Mouse (Mus musculus) cerebral cortex, adult 2 months (tissue): ENCODE measurements around the gene Fcna.

Experiments used
- WGBS: fragments of 180-500 bp; shearing (Covaris S2); methylation state at CpG from one replicate; pipeline ENCODE4 v1.1.7; 2018; 5-methylcytosine and 5-hydroxymethylcytosine counted together

The Fcna gene

GRCm38 (mm10) chr2:25608671-25609070, 19.2 kb downstream of the Fcna start:
- 56% methylated on average over 10 of the region's 10 CpGs for WGBS

GRCm38 (mm10) chr2:25607761-25608622, 19.8 kb downstream of the Fcna start, which contains the start of gene Rabl6:
Gene Rabl6 (minus strand): TSS chr2:25608521.
- under 1% methylated on average over 80 of the region's 80 CpGs for WGBS

GRCm38 (mm10) chr2:25602526-25602925, 25.3 kb downstream of the Fcna start:
- WGBS = 84% methylated on average over 5 of the region's 5 CpGs

DNA sequence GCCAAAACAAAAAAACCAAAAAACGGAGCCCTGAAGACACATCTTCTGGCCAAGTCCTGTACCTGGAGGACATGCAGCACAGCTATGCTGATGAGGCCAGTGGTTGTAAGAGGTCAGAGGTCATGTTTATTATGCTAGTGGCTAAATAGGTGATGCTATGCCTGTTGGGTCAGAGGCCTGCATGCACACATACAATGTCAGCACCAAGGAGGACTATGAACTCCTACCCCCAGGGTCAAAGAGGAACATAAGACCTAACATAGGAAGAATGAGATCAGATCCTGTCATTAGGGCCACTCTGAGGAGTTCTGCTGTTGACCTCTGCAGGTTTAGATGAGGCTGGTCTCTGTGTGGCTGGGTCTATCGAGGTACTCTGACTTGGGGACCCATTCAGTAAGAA, 27.8 kb downstream of the Fcna start:
- 74% methylated on average over 2 of the region's 2 CpGs for WGBS

GRCm38 (mm10) chr2:25598749-25599148, 29.1 kb downstream of the Fcna start:
- WGBS = 77% methylated on average over 1 of the region's 1 CpGs

DNA sequence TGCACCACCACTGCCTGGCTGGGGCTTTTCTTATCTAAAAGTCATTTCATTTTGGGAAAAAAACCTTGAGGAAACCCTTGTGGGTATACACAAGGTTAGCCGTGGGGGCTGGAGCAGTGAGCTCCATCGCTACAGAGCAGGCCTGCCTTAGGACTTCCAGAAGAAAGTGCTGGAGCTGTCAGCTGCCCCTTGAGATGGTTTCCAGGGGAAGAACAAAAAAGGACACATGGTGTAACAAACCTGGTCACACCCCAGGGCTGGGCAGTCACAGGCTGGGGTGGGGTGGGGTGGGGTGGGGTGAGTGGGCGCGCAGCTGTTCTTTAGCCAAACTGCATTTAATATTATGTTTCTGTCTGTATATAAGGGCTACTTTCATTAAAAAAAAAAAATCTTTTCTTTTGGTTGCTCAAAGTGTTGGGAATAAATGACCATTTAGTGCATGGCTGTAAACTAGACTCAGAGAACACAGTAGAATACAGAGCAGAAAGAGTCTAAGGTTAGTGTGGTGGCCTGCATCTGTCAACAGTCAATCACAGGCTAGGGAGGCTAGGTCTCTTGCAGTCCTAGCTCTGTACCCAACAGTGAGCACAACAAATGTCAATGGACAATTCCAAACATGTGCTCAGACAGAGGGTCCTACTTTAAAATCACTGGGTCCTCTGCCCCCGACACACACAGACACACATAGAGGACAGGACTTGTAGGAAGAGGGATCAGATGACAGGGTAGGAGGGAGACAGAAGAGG, 30.9 kb downstream of the Fcna start:
- 93% methylated on average over 5 of the region's 5 CpGs for WGBS

DNA sequence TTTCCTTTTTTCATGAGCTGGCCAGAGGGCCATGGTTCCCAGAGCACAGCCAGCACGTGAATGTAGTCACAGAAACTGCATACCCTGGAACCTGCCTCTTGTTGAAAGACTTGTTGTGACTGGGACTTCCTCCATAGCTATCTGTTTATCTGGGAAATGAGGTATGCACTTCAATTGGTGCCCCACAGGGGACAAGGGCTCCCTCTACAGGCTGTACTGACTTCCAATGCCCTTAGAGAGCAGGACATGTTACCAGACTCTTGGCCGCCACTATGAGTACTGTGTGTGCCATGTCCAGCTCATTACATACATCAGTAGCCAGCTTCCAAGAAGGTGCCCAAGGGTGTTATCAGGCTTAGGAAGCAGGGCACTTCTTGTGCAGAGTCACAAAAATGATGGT, 36.0 kb downstream of the Fcna start:
- WGBS = 65% methylated on average over 2 of the region's 2 CpGs

DNA sequence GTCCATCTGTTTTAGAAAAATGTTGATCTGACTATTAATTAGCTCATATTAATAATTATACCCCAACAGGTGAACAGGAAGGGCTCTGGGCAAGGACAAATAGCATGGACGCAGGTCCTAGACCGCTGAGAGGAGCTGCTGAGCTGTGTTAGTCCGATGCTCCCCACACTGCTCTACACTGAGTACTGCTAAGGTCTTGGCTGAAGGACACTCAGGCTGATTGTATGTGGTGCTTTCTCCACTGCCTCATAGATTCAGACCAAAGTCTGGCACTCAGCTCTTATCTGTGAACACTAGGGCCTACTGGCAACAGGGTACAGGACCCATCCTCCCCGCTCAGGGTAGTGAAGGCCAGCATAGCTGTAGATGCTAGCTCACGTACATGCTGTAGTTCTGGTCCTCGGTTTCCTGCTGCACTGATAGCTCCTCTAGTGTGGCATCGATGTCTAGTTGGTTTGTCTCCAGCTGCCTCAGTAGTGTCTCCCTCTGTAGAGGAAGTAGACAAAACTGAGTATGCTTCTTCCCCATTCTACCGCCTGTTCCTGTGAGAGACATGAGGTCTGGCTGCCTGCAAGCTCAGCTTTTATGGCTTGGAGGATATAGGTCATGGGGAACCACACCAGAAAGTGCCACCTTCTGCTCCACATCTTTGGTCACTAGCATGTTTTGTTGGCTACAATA, 39.5 kb downstream of the Fcna start:
- 83% methylated on average over 8 of the region's 8 CpGs for WGBS

DNA sequence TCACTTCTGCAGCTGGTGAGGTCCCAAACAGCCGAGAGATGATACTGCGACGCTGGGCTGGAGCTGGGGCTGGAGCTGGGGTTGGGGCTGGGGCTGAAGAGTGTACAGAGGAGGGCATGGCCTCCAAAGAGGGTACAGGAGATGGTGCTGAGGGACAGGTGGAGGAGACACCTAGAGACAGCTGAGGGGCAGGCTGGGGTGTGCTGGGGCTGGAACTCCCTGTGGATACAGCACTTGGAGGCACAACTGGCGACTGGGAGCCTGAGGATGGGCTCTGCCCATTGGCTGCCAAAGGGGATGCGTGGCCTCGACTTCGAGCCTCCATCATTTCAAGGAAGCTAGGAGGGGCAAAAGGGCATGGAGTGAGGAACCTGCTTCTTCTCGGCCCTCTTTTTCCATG, 40.5 kb downstream of the Fcna start:
- WGBS = 92% methylated on average over 8 of the region's 8 CpGs

GRCm38 (mm10) chr2:25585601-25586000, 42.2 kb downstream of the Fcna start:
- 52% methylated on average over 3 of the region's 3 CpGs for WGBS

GRCm38 (mm10) chr2:25584856-25585255, 43.0 kb downstream of the Fcna start:
- WGBS = 59% methylated on average over 4 of the region's 4 CpGs

DNA sequence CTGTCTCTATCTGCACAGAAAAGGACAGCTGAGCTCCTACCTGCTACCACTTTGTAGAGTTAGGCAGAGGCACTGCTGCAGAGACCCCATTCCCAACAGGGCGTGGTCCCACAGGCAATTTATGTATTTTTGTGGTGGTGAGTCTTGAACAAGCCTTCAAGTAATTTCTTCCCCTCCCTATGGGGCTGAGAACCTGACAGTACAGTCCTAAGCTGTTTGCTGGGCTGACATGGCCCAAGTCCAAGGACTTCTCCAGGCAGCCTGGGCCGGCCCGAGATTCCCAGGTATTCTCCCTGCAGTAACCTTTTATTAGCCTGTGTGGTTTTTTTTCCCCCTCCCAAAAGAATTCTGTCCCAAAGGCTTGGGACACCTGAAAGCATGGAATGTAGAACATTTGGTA, 43.7 kb downstream of the Fcna start:
- 84% methylated on average over 3 of the region's 3 CpGs for WGBS

DNA sequence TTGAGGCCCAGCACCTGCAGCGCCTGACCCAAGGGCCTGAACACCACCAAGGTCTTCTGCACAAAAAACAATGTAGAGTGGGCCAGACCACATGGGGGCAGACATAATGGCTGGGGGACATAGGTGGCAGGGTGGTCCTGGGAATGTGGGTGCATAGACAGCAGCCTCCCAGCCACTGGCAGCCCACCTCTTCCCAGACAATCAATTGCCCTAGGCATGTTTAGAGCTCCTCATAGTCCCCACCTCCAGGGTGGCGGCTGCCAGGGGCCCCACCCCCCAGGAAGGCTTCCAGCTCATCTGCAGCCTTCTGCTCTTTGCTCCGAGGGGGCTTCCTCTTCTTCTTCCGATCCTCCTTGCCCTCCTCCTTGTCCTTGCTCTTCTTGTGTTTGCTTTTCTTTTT, 44.3 kb downstream of the Fcna start:
- 50% methylated on average over 4 of the region's 4 CpGs for WGBS

DNA sequence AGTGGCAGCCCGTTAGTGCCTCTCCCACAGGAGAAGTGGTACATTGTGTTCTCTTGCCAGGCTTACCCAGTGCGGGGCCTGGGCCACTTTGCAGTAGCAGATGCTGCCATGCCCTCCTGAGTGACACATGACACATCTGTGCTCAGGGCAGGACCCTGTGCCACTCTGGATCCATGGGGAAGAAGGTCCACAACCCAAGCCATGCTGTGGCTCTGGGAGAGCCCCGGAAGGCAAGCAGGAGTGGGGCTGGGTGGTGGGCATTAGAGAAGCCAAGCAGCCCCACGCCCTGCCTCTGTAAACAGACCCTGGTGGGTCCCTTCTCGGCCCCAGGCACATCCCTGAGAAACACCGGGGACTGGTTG, 44.7 kb downstream of the Fcna start:
- WGBS = 58% methylated on average over 6 of the region's 6 CpGs

- 35% methylated on average over 12 of the region's 12 CpGs for WGBS
Measured at GRCm38 (mm10) chr2:25582466-25583119, 45.2 kb downstream of the Fcna start.

GRCm38 (mm10) chr2:25581901-25582301, 45.9 kb downstream of the Fcna start:
- WGBS = 4% methylated on average over 6 of the region's 6 CpGs

GRCm38 (mm10) chr2:25581294-25581864, 46.5 kb downstream of the Fcna start, which contains the start of gene Ajm1:
Gene Ajm1 (minus strand): TSS chr2:25581757.
- 3% methylated on average over 19 of the region's 19 CpGs for WGBS

DNA sequence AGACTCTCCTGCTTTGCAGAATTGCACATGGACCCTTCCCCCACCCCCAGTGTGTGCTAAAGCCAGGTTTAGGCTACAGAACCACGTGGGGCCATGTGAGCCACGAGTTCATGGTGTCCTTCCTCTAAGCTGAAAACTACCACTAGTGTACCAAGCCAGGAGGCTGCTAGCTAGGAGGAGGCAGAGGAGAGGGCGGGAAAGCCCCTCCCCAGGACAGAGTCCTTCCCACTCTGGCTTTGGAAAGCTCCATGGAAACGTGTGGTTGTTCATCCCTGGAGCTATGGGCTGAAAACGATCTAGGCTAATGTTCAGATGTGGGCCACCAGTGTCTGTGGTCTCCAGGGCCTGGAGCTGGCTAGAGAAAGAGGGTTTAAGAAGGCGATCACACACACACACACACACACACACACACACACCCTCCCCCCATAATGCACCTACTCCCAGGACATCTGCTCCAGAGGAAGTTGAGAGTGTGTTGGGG, 47.2 kb downstream of the Fcna start:
- 17% methylated on average over 6 of the region's 6 CpGs for WGBS

DNA sequence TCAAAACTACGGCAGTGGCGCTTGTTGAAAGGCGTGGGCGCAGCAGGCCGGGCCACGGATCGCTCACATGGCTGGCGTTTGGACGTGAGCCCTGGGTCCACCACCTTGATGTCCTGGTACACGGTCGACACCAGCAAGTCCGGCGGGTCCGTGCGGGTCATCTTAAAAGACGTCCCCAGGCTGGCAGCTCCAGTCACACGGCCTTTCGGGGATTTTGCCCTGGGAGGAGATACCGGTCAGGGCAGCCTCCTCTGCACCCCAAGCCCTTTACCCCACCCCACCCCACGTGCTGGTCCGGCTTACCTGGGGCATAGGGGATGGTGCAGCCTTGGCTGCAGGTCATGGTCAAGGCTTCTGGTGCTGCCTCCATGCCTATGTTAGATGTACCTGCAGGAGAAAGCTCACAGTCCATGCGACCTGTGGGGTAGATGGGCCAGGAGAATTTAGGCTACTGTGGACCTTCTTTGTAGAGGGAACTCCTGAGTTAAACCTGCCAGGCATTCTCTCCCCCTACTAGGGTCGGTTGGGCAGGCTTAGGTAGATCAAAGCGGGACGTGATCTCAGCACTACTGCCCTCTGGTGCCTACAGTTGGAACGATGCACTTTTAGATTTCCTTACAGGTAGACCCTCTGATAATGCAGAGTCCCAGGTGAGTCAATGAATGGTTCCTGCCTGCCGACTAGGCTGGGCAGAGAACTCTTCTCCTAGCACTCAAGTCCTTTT, 47.9 kb downstream of the Fcna start:
- 27% methylated on average over 27 of the region's 27 CpGs for WGBS
